Mouse (Mus musculus): ENCODE measurements around the gene Gm20388. TPM values are rescaled to one million over a fixed set of nuclear protein-coding genes. Genes with fewer than 3 reads are reported as not detected.

Gm20388 gene
- polyA plus RNA-seq, 1 experiment from 2014 or later = not detected

DNA sequence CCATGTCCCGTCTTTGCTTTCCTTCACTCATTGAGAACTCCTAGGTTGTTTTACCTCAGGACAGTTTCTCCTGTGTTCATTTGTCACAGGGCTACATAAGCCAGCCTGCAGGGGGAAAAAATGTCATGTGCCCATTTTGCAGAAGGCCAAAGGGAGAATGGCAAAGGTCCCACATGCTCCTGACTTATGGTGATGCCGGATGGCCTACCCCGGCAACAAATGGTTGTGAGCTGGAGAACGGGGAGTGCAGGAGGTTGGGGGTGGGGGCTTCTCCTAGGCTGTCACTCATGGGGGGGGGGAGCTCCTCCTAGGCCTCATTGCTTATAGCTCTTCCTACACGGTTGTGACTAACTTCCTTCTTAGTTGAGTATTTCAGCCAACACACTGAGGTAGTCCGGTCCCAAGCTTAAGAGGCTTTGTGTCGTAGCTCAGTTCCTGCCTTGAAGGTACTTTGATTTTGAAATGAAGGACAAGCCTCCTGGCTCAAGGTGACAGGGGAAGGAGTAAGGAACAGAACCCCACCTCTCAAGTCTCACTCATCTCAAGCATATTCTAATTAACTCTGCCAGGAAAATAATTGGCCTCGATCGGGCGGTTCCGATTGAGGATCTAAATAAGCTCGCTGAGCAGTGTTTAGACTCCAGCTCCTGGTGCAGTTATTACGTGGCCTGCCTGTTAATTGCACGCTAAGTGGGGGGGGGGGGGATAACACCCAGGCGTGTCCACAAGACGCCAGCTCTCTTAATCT is 4233.4 kb downstream of the Gm20388 start:
- no peaks in the 10 kb centered on the region for H3K9me3 ChIP-seq (replicated peaks)
- H3K27me3 ChIP-seq = no peaks in the 10 kb centered on the region
- no peak overlapping the region for H3K4me3 ChIP-seq
- H3K36me3 ChIP-seq = no peaks in the 10 kb centered on the region
- H3K27ac ChIP-seq = no peak overlapping the region
- H3K4me1 ChIP-seq (replicated peaks) = peaks cover 13% of the 10 kb centered on the region
- WGBS = 88% methylated on average over 16 of the region's 16 CpGs
- no peak overlapping the region for H3K4me2 ChIP-seq
- no peak overlapping the region for H3K9ac ChIP-seq
- ATAC-seq (replicated peaks; ENCODE audit: insufficient number of reproducible peaks, insufficient read depth, low FRiP score, low read depth) = no peak

DNA sequence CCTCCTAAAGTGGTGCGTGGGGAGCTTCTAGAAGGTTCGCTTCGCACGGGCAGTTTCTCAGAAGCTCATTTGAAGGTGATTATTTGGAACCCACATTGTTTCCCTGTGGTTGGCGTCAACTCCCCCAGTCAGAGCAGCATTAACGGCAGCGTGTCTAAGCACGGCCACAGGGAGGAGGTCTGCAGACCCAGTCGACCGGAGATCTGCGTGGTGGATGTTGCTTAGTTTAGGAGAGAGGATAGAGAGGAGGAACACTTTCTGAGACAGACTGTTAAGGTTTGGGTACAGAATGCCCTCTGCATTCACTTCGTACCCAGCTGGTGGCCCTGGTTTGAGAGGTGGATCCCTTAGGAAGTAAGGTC is 4234.0 kb downstream of the Gm20388 start:
- ATAC-seq (replicated peaks; ENCODE audit: insufficient number of reproducible peaks, insufficient read depth, low FRiP score, low read depth) = no peak
- no peak overlapping the region for H3K4me2 ChIP-seq
- 91% methylated on average over 12 of the region's 12 CpGs for WGBS
- H3K27ac ChIP-seq = no peak overlapping the region
- H3K4me1 ChIP-seq (replicated peaks) = peaks cover 13% of the 10 kb centered on the region
- H3K9me3 ChIP-seq (replicated peaks) = no peaks in the 10 kb centered on the region
- no peak overlapping the region for H3K4me3 ChIP-seq
- H3K36me3 ChIP-seq = no peaks in the 10 kb centered on the region
- no peaks in the 10 kb centered on the region for H3K27me3 ChIP-seq
- H3K9ac ChIP-seq = no peak overlapping the region

DNA sequence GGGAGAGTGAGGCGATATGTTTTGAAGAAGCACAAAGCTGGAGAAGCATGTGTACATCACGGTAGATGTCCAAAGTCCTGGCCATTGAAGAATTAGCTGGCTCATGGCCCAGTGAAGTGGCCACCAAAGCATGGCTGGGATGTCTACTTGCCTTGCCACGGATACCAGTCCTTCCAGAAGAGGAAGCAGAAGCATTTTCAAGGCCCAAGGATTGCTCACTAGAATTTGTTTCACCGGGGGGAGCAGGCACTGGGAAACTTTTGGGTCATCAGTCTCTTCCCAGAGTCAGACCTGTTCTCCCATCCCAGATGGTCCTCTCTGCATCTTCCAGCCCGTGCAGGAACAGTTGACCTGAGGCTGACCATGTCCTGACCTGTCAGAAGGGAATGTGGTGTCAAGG is 4235.6 kb downstream of the Gm20388 start:
- ATAC-seq (replicated peaks; ENCODE audit: insufficient number of reproducible peaks, insufficient read depth, low FRiP score, low read depth) = no peak
- H3K27ac ChIP-seq = no peak overlapping the region
- H3K9ac ChIP-seq = no peak overlapping the region
- no peak overlapping the region for H3K4me3 ChIP-seq
- no peaks in the 10 kb centered on the region for H3K36me3 ChIP-seq
- H3K27me3 ChIP-seq = no peaks in the 10 kb centered on the region
- H3K4me2 ChIP-seq = no peak overlapping the region
- no peaks in the 10 kb centered on the region for H3K9me3 ChIP-seq (replicated peaks)
- peaks cover 5% of the 10 kb centered on the region for H3K4me1 ChIP-seq (replicated peaks)
- WGBS = 78% methylated on average over 5 of the region's 5 CpGs

DNA sequence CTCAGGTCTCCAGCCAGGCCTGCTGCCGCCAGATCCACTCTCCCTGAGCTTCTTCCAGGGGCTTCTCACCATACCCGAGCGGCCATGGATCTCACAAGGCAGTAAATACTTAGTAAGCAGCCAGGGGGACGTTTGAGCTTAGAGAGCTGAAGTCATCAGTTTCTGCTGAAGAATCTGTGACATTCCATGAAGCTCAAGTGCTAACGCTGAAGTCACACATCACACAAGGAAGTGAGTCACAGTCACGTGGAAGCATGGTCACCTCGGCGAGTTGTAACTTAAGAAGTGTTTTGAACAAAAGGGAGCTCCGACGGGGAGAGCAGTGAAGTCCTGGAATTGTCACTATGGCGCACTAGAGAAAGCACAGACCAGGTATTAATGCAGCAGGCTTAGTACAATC is 4239.4 kb downstream of the Gm20388 start:
- H3K4me1 ChIP-seq (replicated peaks) = no peaks in the 10 kb centered on the region
- ATAC-seq (replicated peaks; ENCODE audit: insufficient number of reproducible peaks, insufficient read depth, low FRiP score, low read depth) = no peak
- no peaks in the 10 kb centered on the region for H3K36me3 ChIP-seq
- no peak overlapping the region for H3K4me3 ChIP-seq
- no peaks in the 10 kb centered on the region for H3K9me3 ChIP-seq (replicated peaks)
- H3K9ac ChIP-seq = no peak overlapping the region
- no peak overlapping the region for H3K4me2 ChIP-seq
- 54% methylated on average over 11 of the region's 11 CpGs for WGBS
- no peak overlapping the region for H3K27ac ChIP-seq
- no peaks in the 10 kb centered on the region for H3K27me3 ChIP-seq

DNA sequence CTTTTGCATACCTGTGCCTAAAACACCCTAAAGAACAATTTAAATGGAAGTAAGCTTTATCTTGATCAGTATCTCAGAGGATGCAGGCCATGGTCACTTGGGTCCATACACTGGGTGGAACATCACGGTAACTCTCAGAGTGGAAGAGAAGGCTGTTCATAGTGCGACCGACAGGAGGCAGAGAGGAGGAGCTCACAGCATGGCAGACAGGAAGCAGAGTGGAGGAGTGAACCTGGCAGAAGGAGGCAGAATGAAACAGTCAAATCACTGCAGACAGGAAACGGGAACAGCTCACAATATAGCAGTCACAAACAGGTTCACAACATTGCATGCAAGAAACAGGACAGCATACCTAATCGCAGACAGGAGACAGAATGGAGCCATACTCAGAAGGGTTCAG is 4239.9 kb downstream of the Gm20388 start:
- no peak overlapping the region for H3K27ac ChIP-seq
- no peak for ATAC-seq (replicated peaks; ENCODE audit: insufficient number of reproducible peaks, insufficient read depth, low FRiP score, low read depth)
- H3K9ac ChIP-seq = no peak overlapping the region
- 74% methylated on average over 5 of the region's 5 CpGs for WGBS
- no peaks in the 10 kb centered on the region for H3K36me3 ChIP-seq
- H3K9me3 ChIP-seq (replicated peaks) = no peaks in the 10 kb centered on the region
- H3K4me1 ChIP-seq (replicated peaks) = no peaks in the 10 kb centered on the region
- no peak overlapping the region for H3K4me3 ChIP-seq
- no peak overlapping the region for H3K4me2 ChIP-seq
- H3K27me3 ChIP-seq = no peaks in the 10 kb centered on the region

DNA sequence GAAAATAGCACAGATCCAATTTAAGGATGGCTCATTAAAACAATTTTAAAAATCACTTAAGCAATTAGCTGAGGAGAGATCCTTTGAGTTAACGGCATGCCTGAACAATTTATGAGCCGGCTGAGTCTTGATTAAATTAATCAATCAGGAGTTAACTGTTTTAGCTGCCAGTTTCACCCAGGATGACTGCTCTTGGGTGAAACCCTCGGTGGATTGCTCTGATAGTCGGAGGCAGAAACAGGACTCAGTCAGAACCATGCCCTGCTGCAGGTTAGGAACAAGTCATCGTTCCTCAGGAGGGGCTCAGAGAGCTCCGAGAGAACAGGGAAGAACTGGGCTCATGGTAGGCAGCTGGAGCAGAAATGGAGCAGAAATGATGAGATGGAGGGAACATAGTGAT is 4241.2 kb downstream of the Gm20388 start:
- H3K9me3 ChIP-seq (replicated peaks) = no peaks in the 10 kb centered on the region
- H3K4me3 ChIP-seq = no peak overlapping the region
- no peaks in the 10 kb centered on the region for H3K27me3 ChIP-seq
- H3K4me2 ChIP-seq = no peak overlapping the region
- 82% methylated on average over 6 of the region's 6 CpGs for WGBS
- peaks cover 3% of the 10 kb centered on the region; the same call in 1 of the 2 replicates for H3K4me1 ChIP-seq (replicated peaks)
- no peak overlapping the region for H3K9ac ChIP-seq
- ATAC-seq (replicated peaks; ENCODE audit: insufficient number of reproducible peaks, insufficient read depth, low FRiP score, low read depth) = no peak
- no peak overlapping the region for H3K27ac ChIP-seq
- H3K36me3 ChIP-seq = no peaks in the 10 kb centered on the region

DNA sequence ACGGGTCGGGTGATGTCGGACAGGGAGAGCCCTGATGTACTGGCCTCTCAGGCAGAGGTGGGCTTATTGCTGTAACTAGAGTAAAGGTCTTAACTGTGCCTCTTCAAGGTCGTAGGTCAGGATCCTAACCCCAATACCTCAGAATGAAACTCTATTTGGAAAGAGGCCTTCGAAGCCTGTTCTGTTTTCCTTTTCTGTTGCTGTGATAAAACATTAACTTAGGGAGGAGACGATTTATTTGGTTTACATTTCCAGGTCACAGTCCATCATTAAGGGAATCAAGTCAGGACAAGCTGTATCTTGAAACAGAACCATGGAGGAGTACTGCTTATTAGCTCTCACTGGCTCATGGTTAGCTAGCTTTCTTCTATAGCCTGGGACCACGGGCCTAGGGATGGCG is 4242.1 kb downstream of the Gm20388 start:
- Histone ChIP-seq H3K27me3 (no peaks in the 10 kb centered on the region), H3K4me1 (replicated peaks) (peaks cover 3% of the 10 kb centered on the region; the same call in 1 of the 2 replicates), H3K4me3 (no peak overlapping the region), H3K4me2 (no peak overlapping the region), H3K27ac (no peak overlapping the region), H3K9me3 (replicated peaks) (no peaks in the 10 kb centered on the region), H3K36me3 (no peaks in the 10 kb centered on the region), H3K9ac (no peak overlapping the region)
- WGBS = 91% methylated on average over 8 of the region's 8 CpGs
- ATAC-seq (replicated peaks; ENCODE audit: insufficient number of reproducible peaks, insufficient read depth, low FRiP score, low read depth) = no peak

DNA sequence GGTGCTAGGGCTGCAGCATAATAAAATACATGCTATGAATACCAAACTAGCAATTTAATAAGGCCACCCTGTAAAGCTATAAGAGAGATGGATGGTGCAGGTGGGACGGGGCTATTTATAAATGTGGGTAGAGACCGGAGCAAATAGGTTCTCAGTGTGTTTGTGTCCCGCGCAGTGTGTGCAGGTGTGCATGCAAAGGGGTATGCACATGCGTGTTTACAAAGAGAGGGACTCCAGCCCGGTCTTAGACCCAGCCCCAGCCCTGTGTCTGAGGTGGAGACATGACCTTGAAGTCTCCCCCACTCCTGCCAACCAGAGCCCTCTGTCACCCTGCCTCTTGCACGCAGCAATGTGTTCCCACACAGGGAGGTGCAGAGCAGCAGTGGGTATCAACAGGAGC is 4245.7 kb downstream of the Gm20388 start:
- Histone ChIP-seq H3K27me3 (no peaks in the 10 kb centered on the region), H3K9ac (no peak overlapping the region), H3K36me3 (no peaks in the 10 kb centered on the region), H3K4me3 (no peak overlapping the region), H3K4me2 (no peak overlapping the region), H3K27ac (no peak overlapping the region), H3K4me1 (replicated peaks) (peaks cover 3% of the 10 kb centered on the region; the same call in 1 of the 2 replicates), H3K9me3 (replicated peaks) (no peaks in the 10 kb centered on the region)
- ATAC-seq (replicated peaks; ENCODE audit: insufficient number of reproducible peaks, insufficient read depth, low FRiP score, low read depth) = no peak
- 61% methylated on average over 7 of the region's 7 CpGs for WGBS

DNA sequence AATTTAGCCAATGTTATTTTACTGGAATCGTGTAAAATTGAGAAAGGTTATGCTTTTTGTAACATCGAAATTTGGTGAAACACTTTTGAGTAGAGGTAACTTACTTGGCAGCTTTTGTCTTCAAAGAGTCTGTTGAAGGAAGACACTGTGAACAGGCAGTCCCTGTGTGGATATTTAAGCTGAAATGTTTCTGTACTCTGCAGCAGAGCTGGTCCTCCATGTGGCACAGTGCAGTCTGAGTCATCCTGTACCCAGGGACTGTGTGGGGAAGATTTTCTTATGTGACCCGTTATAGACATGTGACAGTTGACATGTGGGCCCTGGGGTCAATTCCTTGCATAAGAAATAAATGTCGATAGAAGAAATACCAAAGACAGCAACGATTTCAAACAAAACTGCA is 4251.0 kb downstream of the Gm20388 start:
- no peak overlapping the region for H3K9ac ChIP-seq
- no peak for ATAC-seq (replicated peaks; ENCODE audit: insufficient number of reproducible peaks, insufficient read depth, low FRiP score, low read depth)
- whole genome bisulfite sequencing = 81% methylated on average over 5 of the region's 5 CpGs
- H3K4me1 ChIP-seq (replicated peaks) = no peaks in the 10 kb centered on the region
- H3K27ac ChIP-seq = no peak overlapping the region
- H3K4me2 ChIP-seq = no peak overlapping the region
- no peaks in the 10 kb centered on the region for H3K36me3 ChIP-seq
- H3K4me3 ChIP-seq = no peak overlapping the region
- peaks cover 11% of the 10 kb centered on the region for H3K27me3 ChIP-seq
- no peaks in the 10 kb centered on the region for H3K9me3 ChIP-seq (replicated peaks)

DNA sequence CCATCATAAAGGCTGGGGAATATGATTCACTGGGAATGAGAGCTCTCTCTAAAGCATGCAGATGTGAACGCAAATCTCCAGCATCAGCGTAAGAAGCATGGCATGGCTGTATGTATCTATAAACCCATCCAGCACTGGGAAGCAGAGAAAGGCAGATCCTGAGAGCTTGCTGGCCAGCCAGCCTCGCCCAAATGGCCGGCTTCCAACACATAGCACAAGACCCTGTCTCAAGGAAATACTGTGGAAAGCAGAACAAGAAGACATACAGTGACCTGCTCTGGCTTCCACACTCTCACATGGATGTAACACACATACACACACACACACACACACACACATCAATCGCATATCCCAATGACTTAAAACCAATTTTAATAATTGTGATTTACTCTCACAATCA is 4252.6 kb downstream of the Gm20388 start:
- H3K36me3 ChIP-seq = no peaks in the 10 kb centered on the region
- no peak overlapping the region for H3K4me2 ChIP-seq
- WGBS = 80% methylated on average over 5 of the region's 5 CpGs
- H3K27ac ChIP-seq = no peak overlapping the region
- no peak for ATAC-seq (replicated peaks; ENCODE audit: insufficient number of reproducible peaks, insufficient read depth, low FRiP score, low read depth)
- H3K9ac ChIP-seq = no peak overlapping the region
- no peaks in the 10 kb centered on the region for H3K4me1 ChIP-seq (replicated peaks)
- peaks cover 11% of the 10 kb centered on the region for H3K27me3 ChIP-seq
- H3K9me3 ChIP-seq (replicated peaks) = no peaks in the 10 kb centered on the region
- H3K4me3 ChIP-seq = no peak overlapping the region

DNA sequence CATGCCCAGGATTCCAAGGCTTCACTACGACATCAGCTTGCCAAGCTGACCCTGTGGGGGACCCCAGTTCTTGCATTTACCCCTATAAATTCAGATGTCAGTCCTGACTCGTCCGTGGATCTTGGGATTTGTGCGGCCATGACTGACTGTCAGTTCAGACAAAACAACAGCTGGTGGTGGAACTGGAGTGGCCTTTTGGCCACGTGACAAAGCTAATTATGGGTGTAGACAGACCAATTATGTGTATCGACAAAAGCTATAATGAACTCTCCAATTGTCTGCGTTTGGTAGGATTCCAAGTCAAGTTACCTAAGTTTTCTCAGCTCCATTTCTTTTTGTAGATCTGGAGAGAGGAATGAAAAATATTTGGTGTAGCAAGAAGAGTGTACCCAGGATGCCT is 4259.1 kb downstream of the Gm20388 start:
- H3K4me3 ChIP-seq = no peak overlapping the region
- no peak overlapping the region for H3K27ac ChIP-seq
- H3K36me3 ChIP-seq = no peaks in the 10 kb centered on the region
- H3K4me1 ChIP-seq (replicated peaks) = peaks cover 26% of the 10 kb centered on the region
- WGBS = 74% methylated on average over 7 of the region's 7 CpGs
- no peaks in the 10 kb centered on the region for H3K9me3 ChIP-seq (replicated peaks)
- no peak overlapping the region for H3K9ac ChIP-seq
- H3K4me2 ChIP-seq = no peak overlapping the region
- H3K27me3 ChIP-seq = peaks cover 17% of the 10 kb centered on the region
- ATAC-seq (replicated peaks; ENCODE audit: insufficient number of reproducible peaks, insufficient read depth, low FRiP score, low read depth) = no peak

DNA sequence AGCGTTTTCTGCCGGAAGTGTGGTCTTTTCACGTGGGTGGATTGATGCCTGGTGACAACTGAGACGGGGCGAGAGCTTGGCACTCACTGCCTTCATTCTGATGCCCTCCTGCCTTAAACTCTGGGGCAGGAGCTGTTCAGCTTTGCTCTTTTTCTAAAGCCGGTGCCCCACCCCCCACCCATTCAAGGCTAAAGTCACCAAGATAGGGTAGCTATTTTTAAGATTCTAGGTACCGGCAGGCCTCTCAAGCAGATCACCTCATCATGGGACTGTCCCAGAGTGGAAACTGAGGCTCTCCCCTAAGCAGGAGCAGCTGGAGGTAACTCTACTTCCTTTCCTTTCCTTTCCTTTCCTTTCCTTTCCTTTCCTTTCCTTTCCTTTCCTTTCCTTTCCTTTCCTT is 4260.0 kb downstream of the Gm20388 start:
- Histone ChIP-seq H3K4me3 (no peak overlapping the region), H3K27ac (no peak overlapping the region), H3K9me3 (replicated peaks) (no peaks in the 10 kb centered on the region), H3K4me2 (no peak overlapping the region), H3K36me3 (no peaks in the 10 kb centered on the region), H3K4me1 (replicated peaks) (peaks cover 26% of the 10 kb centered on the region), H3K9ac (no peak overlapping the region), H3K27me3 (peaks cover 11% of the 10 kb centered on the region)
- no peak for ATAC-seq (replicated peaks; ENCODE audit: insufficient number of reproducible peaks, insufficient read depth, low FRiP score, low read depth)
- 57% methylated on average over 7 of the region's 7 CpGs for WGBS
